Mouse (Mus musculus): ENCODE data around the gene Lmbr1. TPM values are rescaled to one million over a fixed set of nuclear protein-coding genes. Genes with fewer than 3 reads are reported as not detected.
A peak's percentile ranks its signal among the peaks of the same experiment; 100 is the strongest.
"Not testable (repeated sequence)": the region's sequence is repeated elsewhere in the genome, so short reads cannot be mapped to it uniquely, and the experiment has no call there.

Gene Lmbr1
- 10 to 100 TPM in 1 of 2 experiments, 1 to 10 TPM in 1; 9.0 to 11.0 TPM for total RNA-seq (2021)
- long read RNA-seq, experiment 1, full-length matches to known transcripts = 1 of 7 reads
- long read RNA-seq, experiment 1, partial matches to known transcripts = 0 of 7 reads
- long read RNA-seq, experiment 1, other reads (novel, unspliced or antisense) = 6 of 7 reads
- long read RNA-seq, experiment 2, full-length matches to known transcripts = 4 of 13 reads
- long read RNA-seq, experiment 2, partial matches to known transcripts = 2 of 13 reads
- long read RNA-seq, experiment 2, other reads (novel, unspliced or antisense) = 7 of 13 reads

- DNase-seq = peak; percentile 89
Observed at GRCm38 (mm10) chr5:29378298-29379036, at the start of gene Lmbr1. Gene Lmbr1 (minus strand): TSS chr5:29378390.

DNA sequence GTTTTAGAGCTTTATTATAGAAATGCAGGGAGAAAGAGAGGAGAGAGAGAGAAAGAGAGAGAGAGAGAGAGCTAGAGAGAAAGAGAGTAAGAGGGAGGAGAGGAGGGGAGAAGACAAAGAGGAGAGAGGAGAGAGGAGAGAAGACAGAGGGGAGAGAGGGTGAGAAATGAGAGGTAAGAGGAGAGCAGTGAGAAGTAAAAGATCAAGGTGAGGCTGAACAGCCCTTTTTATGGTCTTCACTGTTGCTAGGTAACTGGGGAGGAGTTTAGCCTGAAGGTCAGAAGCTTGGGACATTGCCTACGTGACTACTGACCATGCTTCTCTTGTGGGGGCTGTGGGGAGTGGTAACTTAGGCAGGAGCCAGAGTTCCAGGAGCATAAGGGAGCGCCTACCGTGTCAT is 45.1 kb upstream of the Lmbr1 start:
- not testable (repeated sequence) for DNase-seq

DNA sequence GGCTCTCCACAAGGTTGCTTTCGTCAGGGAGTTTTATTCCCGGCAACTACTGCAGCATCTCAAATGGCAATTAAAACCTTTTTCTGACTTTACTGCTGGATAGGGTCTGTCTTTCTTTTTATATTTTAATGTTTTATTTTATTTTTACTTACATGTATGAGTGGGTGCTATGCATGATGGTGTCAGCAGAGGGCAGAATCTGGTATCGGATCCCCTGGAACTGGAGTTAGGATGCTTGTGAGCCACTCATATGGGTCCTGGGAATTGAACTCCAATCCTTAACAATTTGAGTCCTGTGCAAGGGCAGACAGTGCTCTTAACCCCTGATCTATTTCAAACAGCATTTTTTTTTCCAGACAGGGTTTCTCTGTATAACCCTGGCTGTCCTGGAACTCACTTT is 34.9 kb upstream of the Lmbr1 start:
- no peak for DNase-seq

DNA sequence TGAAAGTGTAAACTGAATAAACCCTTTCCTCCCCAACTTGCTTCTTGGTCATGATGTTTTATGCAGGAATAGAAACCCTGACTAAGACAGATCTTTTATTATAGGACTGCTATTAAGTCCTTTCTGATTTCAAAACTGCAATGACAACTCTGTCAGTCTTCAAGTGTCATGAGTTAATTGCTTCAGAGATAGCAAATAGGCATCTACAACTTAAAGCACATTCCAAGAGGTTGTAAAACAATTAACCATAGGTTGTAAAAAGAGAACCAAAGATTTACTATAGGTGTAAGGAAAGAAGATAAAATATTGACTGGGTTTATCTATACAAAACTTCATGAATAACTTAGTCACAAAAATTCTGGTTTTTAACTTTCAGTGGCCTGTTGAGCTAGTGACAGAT is 32.7 kb upstream of the Lmbr1 start:
- no peak for DNase-seq

- DNase-seq = no peak
Observed at GRCm38 (mm10) chr5:29398427-29398826, 20.2 kb upstream of the Lmbr1 start.

DNA sequence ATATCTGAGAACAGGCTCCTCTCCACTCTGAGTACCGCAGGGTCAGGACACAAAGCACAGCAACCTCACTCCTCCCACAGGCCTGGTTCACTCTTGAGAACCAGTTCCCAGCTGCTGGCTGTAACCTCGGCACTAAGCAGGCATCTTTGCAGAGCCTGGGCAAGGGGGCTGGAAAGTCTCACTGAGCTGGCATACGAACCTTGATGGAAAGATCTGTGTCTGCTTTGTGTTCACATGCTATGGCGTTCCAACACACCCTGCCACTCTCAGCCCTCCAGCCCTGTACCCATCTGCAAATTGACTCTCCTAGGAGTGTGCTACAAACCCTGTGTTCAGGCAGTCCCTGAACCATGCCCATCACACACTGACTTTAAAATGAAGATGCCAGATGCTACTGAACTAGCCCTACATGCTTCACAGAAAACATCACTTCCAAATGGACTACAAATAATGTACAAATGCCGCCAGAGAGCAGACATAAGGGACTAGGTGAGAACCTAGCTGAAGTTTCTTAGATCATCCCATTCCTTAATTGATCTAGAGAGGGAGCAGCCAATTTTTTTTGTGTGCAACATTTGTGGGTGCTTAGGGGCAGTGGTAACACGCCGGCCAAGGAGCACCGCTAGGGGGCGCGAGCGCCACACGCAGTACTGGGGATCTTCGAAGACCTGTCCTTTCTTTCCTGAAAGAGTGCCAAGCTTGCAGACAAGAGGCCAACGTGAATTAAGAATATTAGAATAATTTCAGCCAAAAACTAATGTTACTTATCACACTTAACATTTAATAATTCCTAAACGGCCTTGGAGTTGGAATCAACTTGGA is 11.0 kb upstream of the Lmbr1 start:
- DNase-seq = peak; percentile 66

DNA sequence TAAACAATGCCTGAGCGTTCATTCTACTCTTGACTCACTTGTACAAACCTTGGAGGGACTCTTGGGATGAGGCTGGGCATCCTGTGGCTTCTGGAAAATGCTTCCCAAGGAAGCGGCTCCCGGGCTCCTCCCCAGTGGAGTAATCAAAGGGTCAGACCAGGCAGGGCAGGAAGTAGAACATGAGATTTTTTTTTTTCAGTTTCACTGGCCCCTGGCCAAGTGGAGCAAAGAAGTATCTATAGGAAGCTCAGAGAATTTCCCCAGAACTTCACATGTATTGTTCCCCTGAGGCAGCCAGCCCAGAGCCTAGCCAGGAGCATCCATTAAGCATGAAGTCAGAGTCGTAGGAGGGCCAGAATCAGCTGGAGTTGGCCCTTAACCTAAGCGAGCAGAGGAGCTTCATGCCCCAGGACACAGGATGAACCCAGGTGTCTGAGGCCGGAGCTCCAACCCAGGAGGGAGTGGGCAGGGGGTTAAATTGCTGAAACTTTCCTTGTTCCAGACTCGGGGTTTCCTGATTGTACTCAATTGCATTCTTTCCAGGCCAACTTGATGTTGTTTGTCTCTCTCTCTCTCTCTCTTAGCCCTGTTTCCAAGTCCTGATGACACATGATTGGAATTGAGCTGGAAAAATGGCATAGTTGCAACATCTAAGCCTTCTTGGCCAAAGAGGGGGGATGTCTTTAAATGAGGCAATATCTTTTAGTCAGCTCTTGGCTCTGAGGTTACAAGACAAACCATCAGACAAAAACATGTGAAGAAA is 10.2 kb upstream of the Lmbr1 start:
- DNase-seq = peak; percentile 41

DNA sequence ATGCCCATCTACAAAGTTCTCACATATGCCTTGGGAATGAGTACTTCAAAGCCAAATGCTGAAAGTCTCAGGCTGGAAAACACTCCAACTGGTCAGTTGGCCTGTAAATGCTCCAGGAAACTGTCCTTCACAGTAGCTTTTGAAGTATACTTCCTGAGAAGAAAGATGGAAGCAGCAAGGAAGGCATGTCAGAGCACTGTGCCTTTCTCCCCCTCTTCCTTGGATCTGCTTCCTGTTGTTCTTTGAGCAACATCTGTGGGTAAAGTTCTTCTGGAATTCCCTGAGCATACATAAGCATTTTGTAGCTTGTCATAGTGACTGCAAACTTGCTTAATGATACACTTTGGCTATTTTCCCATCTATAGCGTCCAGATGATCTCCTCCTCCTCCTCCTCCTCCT is 9.4 kb upstream of the Lmbr1 start:
- DNase-seq = no peak

DNA sequence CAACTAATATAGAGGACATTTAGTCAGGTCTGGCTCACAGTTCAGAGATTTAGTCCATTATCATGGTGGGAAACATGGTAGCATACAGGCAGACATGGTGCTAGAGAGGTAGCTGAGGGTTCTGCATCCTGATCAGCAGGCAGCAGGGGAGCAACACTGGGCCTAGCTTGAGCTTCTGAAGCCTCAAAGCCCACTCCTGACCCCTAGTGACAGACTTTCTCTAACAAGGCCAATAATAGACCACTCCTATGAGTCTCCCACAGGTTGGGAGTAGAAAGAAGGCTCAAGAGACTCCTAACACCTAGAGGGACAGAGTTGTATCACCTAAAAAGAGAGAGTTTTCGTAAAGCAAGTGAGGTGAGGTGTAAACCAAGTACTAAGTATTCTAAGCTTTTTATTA is 4.6 kb upstream of the Lmbr1 start:
- no peak for DNase-seq

GRCm38 (mm10) chr5:29380091-29380490 is 1.9 kb upstream of the Lmbr1 start:
- no peak for DNase-seq

DNA sequence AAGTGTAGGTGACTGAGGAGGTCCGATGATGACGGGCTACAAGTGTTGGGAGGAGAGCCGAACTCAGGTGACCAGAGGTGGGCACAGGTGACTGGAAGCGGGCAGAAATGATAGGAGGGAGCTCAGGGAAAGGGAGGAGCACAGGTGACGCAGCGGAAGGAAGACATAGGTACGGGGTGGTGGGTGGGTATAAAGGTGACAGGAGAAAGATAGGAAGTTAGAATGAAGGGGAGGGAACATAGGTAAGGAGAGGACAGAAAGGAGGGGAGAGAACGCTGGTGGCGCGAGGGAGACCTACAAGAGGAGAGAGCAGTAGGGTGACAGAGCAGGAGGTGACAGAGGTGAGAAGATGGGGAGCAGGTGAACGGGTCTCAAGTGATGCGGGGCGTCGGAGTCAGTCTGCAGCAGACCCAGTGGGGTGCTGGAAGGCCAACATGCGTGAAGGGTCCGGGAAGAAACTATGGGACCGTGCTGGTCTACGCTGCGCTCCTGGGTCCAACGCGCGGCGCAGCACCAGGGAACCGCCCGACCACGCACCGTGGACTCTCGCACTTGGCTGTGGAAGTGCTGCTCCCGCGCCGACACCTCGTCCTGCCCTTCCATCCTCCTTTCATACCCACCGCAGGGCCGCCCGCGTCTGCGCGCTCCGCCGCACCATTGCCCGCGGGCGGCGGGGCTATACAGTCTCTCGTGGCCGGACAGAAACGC is 446 bp downstream of the Lmbr1 start:
- no peak for DNase-seq

GRCm38 (mm10) chr5:29363511-29363910 is 14.7 kb downstream of the Lmbr1 start:
- no peak for DNase-seq

DNA sequence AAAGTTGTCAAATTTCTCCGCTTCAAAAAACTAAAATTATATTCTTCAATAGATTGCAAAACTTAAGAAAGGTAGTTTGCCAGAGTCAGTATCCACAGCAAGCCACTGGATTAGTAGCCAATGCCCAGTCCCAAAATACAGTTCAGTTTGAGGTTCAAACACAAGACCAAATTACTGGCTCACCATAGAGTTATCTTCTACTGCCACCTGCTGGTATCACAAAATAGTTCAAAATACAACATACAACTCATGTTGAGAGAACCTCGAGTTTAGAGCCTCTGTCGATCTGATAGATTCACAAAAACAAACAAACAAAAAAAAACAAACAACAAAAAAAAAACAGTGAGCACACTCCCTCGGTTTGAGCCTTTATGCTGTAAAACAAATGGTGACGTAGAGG is 42.4 kb downstream of the Lmbr1 start:
- DNase-seq = no peak

GRCm38 (mm10) chr5:29322503-29322902 is 55.7 kb downstream of the Lmbr1 start:
- no peak for DNase-seq

DNA sequence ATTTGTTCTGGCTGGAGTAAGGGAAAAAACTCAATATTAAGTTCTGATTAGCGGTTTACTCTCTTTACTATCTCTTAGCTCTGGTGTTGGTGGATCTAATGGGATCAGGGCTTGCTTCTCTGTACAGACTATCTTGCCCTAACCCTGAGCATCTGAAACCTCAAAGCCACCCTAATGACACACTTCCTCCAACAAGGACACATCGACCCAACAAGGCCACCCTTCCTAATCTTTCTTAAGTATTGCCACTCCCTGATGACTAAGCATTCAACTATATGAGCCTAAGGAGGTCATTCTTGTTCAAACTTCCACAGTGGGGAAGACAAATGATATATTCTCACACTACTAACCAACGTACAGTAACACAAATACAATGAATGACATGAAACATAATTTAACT is 69.0 kb downstream of the Lmbr1 start:
- DNase-seq = no peak

DNA sequence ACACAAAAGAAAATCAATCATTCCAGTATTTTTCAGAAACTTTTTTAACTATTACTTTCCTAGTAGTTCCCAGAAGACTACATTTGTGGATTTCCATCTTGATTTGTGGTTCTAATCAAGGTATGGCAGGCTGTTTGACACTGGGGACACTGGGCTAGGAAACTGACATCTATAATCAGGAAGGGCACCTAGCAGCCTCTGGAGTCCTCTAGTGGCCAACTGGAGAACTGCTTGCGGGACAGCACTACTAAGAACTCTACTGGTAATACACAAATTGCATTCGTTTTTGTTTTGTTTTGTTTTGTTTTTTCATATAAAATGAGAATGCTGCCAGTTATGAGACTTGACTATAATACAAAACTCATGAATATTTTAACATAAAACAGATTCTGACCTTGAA is 85.0 kb downstream of the Lmbr1 start:
- DNase-seq = no peak

DNA sequence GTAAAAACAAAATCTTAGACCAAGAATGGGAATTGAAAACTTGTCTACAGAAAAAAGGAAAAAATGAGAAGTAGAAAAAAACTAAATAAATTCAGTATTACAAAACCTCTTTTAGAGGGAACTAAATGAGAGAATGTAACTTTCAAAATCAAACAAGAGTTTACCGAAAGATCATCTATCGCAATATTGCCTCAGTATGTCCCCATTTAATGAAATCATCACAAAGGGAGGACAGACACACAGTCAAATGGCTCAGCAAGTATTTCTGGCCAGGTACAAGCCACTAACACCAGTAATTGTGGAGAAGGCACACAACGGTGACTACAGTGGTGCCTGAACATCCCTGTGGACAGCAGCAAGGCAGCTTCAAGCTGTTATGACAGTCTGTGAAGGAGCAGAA is 88.1 kb downstream of the Lmbr1 start:
- DNase-seq = no peak

DNA sequence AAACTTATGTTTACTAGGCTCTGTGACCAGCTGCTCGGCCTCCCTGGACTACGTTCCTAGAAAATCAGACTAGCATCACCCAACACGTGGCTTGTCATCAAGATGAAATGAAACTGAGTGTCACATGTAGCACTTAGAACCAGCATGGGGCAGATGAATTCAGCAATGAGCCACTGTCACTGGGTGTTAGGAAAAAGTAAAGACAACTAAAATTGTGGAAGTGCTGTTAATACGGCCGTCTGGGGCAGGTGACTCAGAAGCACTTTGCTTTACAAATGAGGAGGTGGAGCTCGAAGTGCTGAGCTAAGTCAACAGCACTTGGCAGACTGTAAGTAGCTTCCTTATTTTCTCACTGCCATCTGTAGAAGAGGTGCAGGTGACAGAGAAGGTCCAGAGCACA is 88.5 kb downstream of the Lmbr1 start:
- DNase-seq = no peak

GRCm38 (mm10) chr5:29281081-29281480 is 97.1 kb downstream of the Lmbr1 start:
- no peak for DNase-seq

DNA sequence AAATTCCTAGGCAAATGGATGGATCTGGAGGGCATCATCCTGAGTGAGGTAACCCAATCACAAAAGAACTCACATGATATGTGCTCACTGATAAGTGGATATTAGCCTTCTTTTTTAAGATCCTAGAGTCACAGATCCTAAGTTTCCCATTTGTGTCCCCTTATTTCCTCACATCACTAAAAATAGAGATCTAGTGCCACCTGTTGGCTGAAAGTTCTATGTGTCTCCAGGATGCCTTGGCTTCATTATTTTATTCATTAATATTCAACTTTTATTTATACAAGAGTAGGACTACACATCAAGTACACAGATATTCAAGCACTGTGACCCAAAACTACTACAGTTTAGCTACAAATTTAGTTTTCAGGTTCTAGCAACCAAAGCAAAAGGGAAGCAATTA is 103.4 kb downstream of the Lmbr1 start:
- no peak for DNase-seq

- no peak for DNase-seq
Observed at GRCm38 (mm10) chr5:29273426-29273825, 104.8 kb downstream of the Lmbr1 start.

DNA sequence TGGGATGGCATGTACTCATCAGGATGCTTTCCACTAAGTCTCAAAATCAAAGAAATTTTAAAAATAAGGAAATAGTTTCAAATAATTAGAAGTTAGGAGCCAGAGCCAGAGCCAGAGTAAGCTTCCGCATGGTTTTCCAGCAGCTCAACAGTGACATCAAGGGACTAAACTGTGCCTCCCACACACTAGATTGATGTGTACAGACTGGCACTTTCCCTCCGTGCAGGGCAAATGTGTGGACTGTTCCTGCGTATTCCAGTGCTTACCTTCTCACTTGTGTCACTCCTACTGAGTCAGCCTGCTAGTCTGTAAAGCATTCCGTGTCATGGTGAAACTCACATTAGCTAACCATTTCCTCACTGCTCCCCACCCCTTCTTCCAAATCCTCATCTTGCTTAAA is 107.3 kb downstream of the Lmbr1 start:
- DNase-seq = no peak

Measured in gastrocnemius, postnatal 25 days (tissue).